Mouse (Mus musculus): Measurements from ENCODE around the gene Fermt3.
A peak's percentile ranks its signal among the peaks of the same experiment; 100 is the strongest.

DNA sequence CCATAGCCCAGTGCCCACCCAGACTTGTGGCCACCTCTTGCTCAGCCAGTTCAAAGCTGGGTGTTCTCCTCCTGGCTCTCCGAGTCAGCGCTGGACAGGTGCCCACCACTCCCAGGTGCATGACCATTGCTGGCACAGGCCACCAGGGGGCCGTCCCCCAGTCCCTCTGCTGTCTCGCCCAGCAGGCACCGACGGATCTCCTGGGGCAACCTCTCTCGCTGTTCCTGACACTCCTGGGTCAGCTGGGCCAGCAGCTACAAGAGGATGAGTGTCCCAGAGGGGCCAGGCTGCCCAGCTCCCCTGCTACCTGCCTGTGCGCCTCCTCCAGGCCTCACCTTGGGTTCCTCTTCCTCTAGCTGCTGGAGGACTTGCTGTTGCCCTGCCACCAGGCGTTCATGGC lies 65.2 kb downstream of the Fermt3 start:
- TF ChIP-seq CTCF (conservative IDR thresholded peaks at IDR 0.05; ENCODE audit: insufficient read depth, insufficient read length, low read depth, low read length) (peak; percentile 61), POLR2A (IDR thresholded peaks at IDR 0.05; ENCODE audit: low read depth, low read length) (no peak)
